In the genomic region with DNA sequence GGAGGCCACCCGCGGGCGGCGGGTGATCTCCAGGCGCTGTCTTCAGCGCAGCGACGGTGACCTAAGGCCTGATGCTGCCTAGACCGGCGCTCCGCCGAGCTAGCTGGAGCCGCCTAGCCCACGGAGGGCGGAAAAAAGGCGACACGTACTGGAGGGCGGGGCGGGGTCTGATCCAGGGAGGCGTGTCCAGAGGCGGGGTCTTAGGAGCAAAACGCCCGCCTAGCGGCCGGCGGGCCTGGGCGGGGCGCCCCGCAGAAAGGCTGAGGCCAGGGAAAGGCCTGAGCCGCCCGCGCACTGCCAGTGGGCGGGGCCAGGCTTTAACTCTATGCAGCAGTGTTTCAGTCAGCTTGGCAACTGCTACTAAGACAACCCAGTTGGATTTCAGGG, we compare ENCODE assay signal across 8 mouse cellular contexts. TPM values are rescaled to one million over a fixed set of nuclear protein-coding genes. Genes with fewer than 3 reads are reported as not detected.
A peak's percentile ranks its signal among the peaks of the same experiment; 100 is the strongest.
DNase-seq lines count a peak whose midpoint lies in the region; ATAC-seq lines count a peak whose summit lies in the region.

A gene (minus strand): TSS at position 140 of the 387 bp plus-strand sequence.

- H3K4me2 ChIP-seq in heart, embryonic 12.5 days = peak within 1 kb of the TSS; percentile 92
- peak within 1 kb of the TSS; percentile 67 for H3K4me2 ChIP-seq in kidney, embryonic 16.5 days (replicated peaks; ENCODE audit: low read depth, low read length)

- DNase-seq in CD4-positive helper T cell, adult 2 months (ENCODE audit: low read depth, low spot score) = peak; percentile 91
- DNase-seq in c-Kit-negative CD71-positive TER-119-positive erythroid progenitor cells, embryonic 14.5 days (ENCODE audit: low read depth, low spot score) = peak; percentile 44
- peak; percentile 49 for DNase-seq in fat pad, adult 2 months (ENCODE audit: extremely low read depth, low read depth, low spot score)
- peak; percentile 92 for DNase-seq in liver
- DNase-seq in monocyte, adult 2 months (ENCODE audit: low read depth in 1 of 2, low spot score in 2 of 2) = peak; percentile 33 to 54
- peak; percentile 67 to 68 for DNase-seq in spleen, postnatal 14 days (ENCODE audit: low spot score in 2 of 2)

- under 1% methylated on average over 33 of the region's 33 CpGs for WGBS in heart, embryonic 12.5 days
- under 1% methylated on average over 29 of the region's 33 CpGs for WGBS in kidney, embryonic 16.5 days

- peak; percentile 98 for ATAC-seq in heart, embryonic 12.5 days (ENCODE audit: insufficient number of reproducible peaks, low FRiP score)
- ATAC-seq in kidney, embryonic 16.5 days (ENCODE audit: low FRiP score, low TSS enrichment) = peak; percentile 99

- peak within 1 kb of the TSS; percentile 83 for H3K9ac ChIP-seq in heart, embryonic 12.5 days
- H3K9ac ChIP-seq in kidney, embryonic 16.5 days (replicated peaks; ENCODE audit: low read length) = peak within 1 kb of the TSS; percentile 84

- H3K9me3 ChIP-seq in heart, embryonic 12.5 days (replicated peaks) = no peaks in the 10 kb centered on the region
- no peaks in the 10 kb centered on the region for H3K9me3 ChIP-seq in kidney, embryonic 16.5 days (ENCODE audit: low read length)

- no peaks in the 10 kb centered on the region for H3K4me1 ChIP-seq in heart, embryonic 12.5 days (replicated peaks)
- H3K4me1 ChIP-seq in kidney, embryonic 16.5 days (ENCODE audit: insufficient read depth, low read length) = 0 out of 2 replicates have a peak, but pooled peaks cover 8% of the 10 kb centered on the region

- peak within 1 kb of the TSS; percentile 84 for H3K4me3 ChIP-seq in heart, embryonic 12.5 days
- peak within 1 kb of the TSS; percentile 70 for H3K4me3 ChIP-seq in kidney, embryonic 16.5 days (ENCODE audit: low read length)

- H3K36me3 ChIP-seq in heart, embryonic 12.5 days = no peaks in the 10 kb centered on the region
- no peaks in the 10 kb centered on the region for H3K36me3 ChIP-seq in kidney, embryonic 16.5 days (ENCODE audit: insufficient read depth, low read length)

- peak within 1 kb of the TSS; percentile 82 for H3K27ac ChIP-seq in heart, embryonic 12.5 days (ENCODE audit: poor library complexity, severe bottlenecking)
- H3K27ac ChIP-seq in kidney, embryonic 16.5 days (ENCODE audit: low read length) = peak within 1 kb of the TSS; percentile 86

- H3K27me3 ChIP-seq in heart, embryonic 12.5 days (replicated peaks) = no peaks in the 10 kb centered on the region
- no peaks in the 10 kb centered on the region for H3K27me3 ChIP-seq in kidney, embryonic 16.5 days (ENCODE audit: insufficient read depth, low read length)

RNA-seq across cellular contexts. Expression of the gene that starts here (rescaled TPM):
- polyA plus RNA-seq in heart, embryonic 12.5 days (2016; fragmentation: Nextera tagmentation; extraction: Ambion mirVana) = 8.2 and 9.8 TPM in 2 replicates
- 8.9 and 9.0 TPM in 2 replicates for polyA plus RNA-seq in kidney, embryonic 16.5 days (2015; fragmentation: Nextera tagmentation; extraction: Ambion mirVana)

Comparison
In these comparisons a context has a peak if more than half of its experiments do, and no peak if none do; other contexts are left out.
1. Peak in every context shown above with its lines: DNase-seq, ATAC-seq, H3K4me3 ChIP-seq and H3K27ac ChIP-seq.